In genomic region chr14:122233212-122233714, GRCm38 (mm10) we compare ENCODE assay signal across 17 mouse cellular contexts. TPM values are rescaled to one million over a fixed set of nuclear protein-coding genes. Genes with fewer than 3 reads are reported as not detected.
DNase-seq lines count a peak whose midpoint lies in the region; ATAC-seq and TF ChIP-seq lines count a peak whose summit lies in the region.
"Had no signal": no experiment of that assay in that cellular context is flagged by ENCODE, and none has a peak within 500 bp of the region (broad histone marks: within the 10 kb centered on the region; RNA-seq: fewer than 3 reads in every experiment).

No protein-coding gene starts in this region.

- H3K4me2 ChIP-seq in hindbrain, postnatal 0 days (ENCODE audit: low read depth, low read length): no peak overlapping the region
- H3K4me2 ChIP-seq in hindbrain, embryonic 13.5 days: no peak overlapping the region
- H3K4me2 ChIP-seq: embryonic facial prominence, embryonic 13.5 days; heart, embryonic 13.5 days; limb, embryonic 12.5 days; liver, embryonic 15.5 days had no signal

- H3K9ac ChIP-seq in hindbrain, postnatal 0 days (replicated peaks; ENCODE audit: low read length): no peak overlapping the region
- H3K9ac ChIP-seq in hindbrain, embryonic 13.5 days: no peak overlapping the region
- H3K9ac ChIP-seq: embryonic facial prominence, embryonic 13.5 days; heart, embryonic 13.5 days; limb, embryonic 12.5 days; liver, embryonic 15.5 days had no signal

- peak overlapping the region; percentile 17; the same call in 1 of the 2 replicates for H3K27ac ChIP-seq in hindbrain, postnatal 0 days
- H3K27ac ChIP-seq in hindbrain, embryonic 13.5 days: no peak overlapping the region
- H3K27ac ChIP-seq: embryonic facial prominence, embryonic 13.5 days; heart, embryonic 13.5 days; limb, embryonic 12.5 days; liver, embryonic 15.5 days; midbrain, embryonic 10.5 days had no signal

- ATAC-seq in hindbrain, postnatal 0 days: no peak
- ATAC-seq in hindbrain, embryonic 13.5 days (ENCODE audit: low FRiP score): no peak
- no peak for ATAC-seq in monocyte, adult 5-6 weeks (replicated peaks; ENCODE audit: insufficient number of reproducible peaks, low FRiP score, low TSS enrichment, poor library complexity, severe bottlenecking)
- ATAC-seq: intestine, postnatal 0 days had no signal

- TF ChIP-seq CTCF in hindbrain, postnatal 0 days (IDR thresholded peaks at IDR 0.05; ENCODE audit: low read depth): no peak

- no peaks in the 10 kb centered on the region for H3K4me1 ChIP-seq in hindbrain, postnatal 0 days (ENCODE audit: insufficient read depth, low read length)
- peaks cover 17% of the 10 kb centered on the region for H3K4me1 ChIP-seq in hindbrain, embryonic 13.5 days (replicated peaks)
- H3K4me1 ChIP-seq: embryonic facial prominence, embryonic 13.5 days; heart, embryonic 13.5 days; liver, embryonic 15.5 days had no signal

- DNase-seq in hindbrain, postnatal 0 days (ENCODE audit: low spot score): peak; percentile 43
- peak; percentile 91 for DNase-seq in cerebellum, adult 9-10 months
- DNase-seq in kidney, adult 8-10 months: peak; percentile 61 to 66
- peak; percentile 49 to 59 for DNase-seq in kidney, postnatal 36 days
- DNase-seq in thymus, postnatal 0 days (ENCODE audit: low spot score): no peak
- no peak for DNase-seq in gastrocnemius, postnatal 4 days (ENCODE audit: low spot score in 2 of 2)
- DNase-seq: layer of hippocampus, postnatal 36 days; lung, postnatal 14 days; thymus, adult 18-20 months had no signal

- H3K9me3 ChIP-seq in hindbrain, postnatal 0 days (ENCODE audit: low read length): no peaks in the 10 kb centered on the region
- H3K9me3 ChIP-seq in hindbrain, embryonic 13.5 days: no peaks in the 10 kb centered on the region
- H3K9me3 ChIP-seq: embryonic facial prominence, embryonic 13.5 days; heart, embryonic 13.5 days; limb, embryonic 12.5 days; liver, embryonic 15.5 days; midbrain, embryonic 10.5 days had no signal

- no peak overlapping the region for H3K4me3 ChIP-seq in hindbrain, postnatal 0 days (ENCODE audit: low read length)
- H3K4me3 ChIP-seq in hindbrain, embryonic 13.5 days: no peak overlapping the region
- H3K4me3 ChIP-seq: embryonic facial prominence, embryonic 13.5 days; heart, embryonic 13.5 days; limb, embryonic 12.5 days; liver, embryonic 15.5 days; midbrain, embryonic 10.5 days had no signal

- peaks cover 16% of the 10 kb centered on the region; the same call in 1 of the 2 replicates for H3K27me3 ChIP-seq in hindbrain, postnatal 0 days (ENCODE audit: insufficient read depth, low read length)
- peaks cover 35% of the 10 kb centered on the region for H3K27me3 ChIP-seq in hindbrain, embryonic 13.5 days

- whole genome bisulfite sequencing in hindbrain, postnatal 0 days: 58% methylated on average over 19 of the region's 19 CpGs
- WGBS in hindbrain, embryonic 13.5 days: 71% methylated on average over 19 of the region's 19 CpGs

- H3K36me3 ChIP-seq in hindbrain, postnatal 0 days (ENCODE audit: insufficient read depth, low read length): no peaks in the 10 kb centered on the region
- H3K36me3 ChIP-seq in hindbrain, embryonic 13.5 days: no peaks in the 10 kb centered on the region
- H3K36me3 ChIP-seq: embryonic facial prominence, embryonic 13.5 days; heart, embryonic 13.5 days; limb, embryonic 12.5 days; liver, embryonic 15.5 days; midbrain, embryonic 10.5 days had no signal

RNA-seq across cellular contexts. Expression of gene Clybl, which starts 51.8 kb away (rescaled TPM):
- 13.3 and 17.4 TPM in 2 replicates for total RNA-seq in hindbrain, postnatal 0 days (2014; rRNA removed)
- polyA plus RNA-seq in hindbrain, postnatal 0 days (2015; fragmentation: Nextera tagmentation; extraction: Ambion mirVana): 26.7 and 29.9 TPM in 2 replicates
- polyA plus RNA-seq in hindbrain, embryonic 13.5 days (2015; fragmentation: Nextera tagmentation; extraction: Ambion mirVana): 12.1 and 12.7 TPM in 2 replicates
- 2.7 to 3.4 TPM (median 3.4 TPM) in 3 replicates for total RNA-seq in monocyte, adult 5-6 weeks (2017)
- 8.8 and 9.4 TPM in 2 replicates for polyA plus RNA-seq in thymus, postnatal 0 days (2015; fragmentation: Nextera tagmentation; extraction: Ambion mirVana)
- 10 to 100 TPM; 42.0 to 48.1 TPM for total RNA-seq in gastrocnemius, postnatal 4 days (2021)

Comparison
In these comparisons a context has a peak if more than half of its experiments do, and no peak if none do; other contexts are left out.
1. DNase-seq: peak in hindbrain, postnatal 0 days (single experiment), cerebellum, adult 9-10 months (single experiment), kidney, adult 8-10 months (2 of 2) and kidney, postnatal 36 days (2 of 2); none in thymus, postnatal 0 days (single experiment) and gastrocnemius, postnatal 4 days (0 of 2).